Mouse (Mus musculus) midbrain, embryonic 12.5 days (tissue): ENCODE data around the gene 4933402N03Rik. TPM values are rescaled to one million over a fixed set of nuclear protein-coding genes. Genes with fewer than 3 reads are reported as not detected.

Source experiments
- ATAC-seq: fragments of 200-750 bp; cut with Nextera tagmentation; 2 replicates; pipeline ENCODE4 v1.8.0; 2017; ENCODE audit warnings: low read depth, moderate TSS enrichment, moderate library complexity; ENCODE audit not compliant: low FRiP score
- H3K27ac ChIP-seq: fragments of 300-500 bp; sonication (generic); replicated peaks from 2 replicates; pipeline ENCODE4 v1.5.1; 2016; ENCODE audit warnings: mild to moderate bottlenecking
- H3K27me3 ChIP-seq: fragments of 300-500 bp; sonication (generic); 2 replicates; pipeline ENCODE4 v1.6.1; 2016; ENCODE audit warnings: mild to moderate bottlenecking
- H3K36me3 ChIP-seq: fragments of 300-500 bp; sonication (generic); 2 replicates; pipeline ENCODE4 v1.6.1; 2016
- H3K4me1 ChIP-seq: fragments of 300-500 bp; sonication (generic); 2 replicates; pipeline ENCODE4 v1.6.1; 2016
- H3K4me2 ChIP-seq: fragments of 300-500 bp; sonication (generic); replicated peaks from 2 replicates; pipeline ENCODE4 v1.6.1; 2016; ENCODE audit warnings: mild to moderate bottlenecking, moderate library complexity
- H3K4me3 ChIP-seq: fragments of 300-500 bp; sonication (generic); 2 replicates; pipeline ENCODE4 v1.5.1; 2016; ENCODE audit warnings: mild to moderate bottlenecking
- H3K9ac ChIP-seq: fragments of 300-500 bp; sonication (generic); replicated peaks from 2 replicates; pipeline ENCODE4 v1.6.1; 2016; ENCODE audit warnings: mild to moderate bottlenecking, moderate library complexity
- H3K9me3 ChIP-seq: fragments of 300-500 bp; sonication (generic); 2 replicates; pipeline ENCODE4 v1.6.1; 2016; ENCODE audit warnings: mild to moderate bottlenecking
- WGBS: fragments of 180-500 bp; shearing (Covaris S2); methylation state at CpG from one replicate; pipeline ENCODE4 v1.1.7; 2016; 5-methylcytosine and 5-hydroxymethylcytosine counted together
- polyA plus RNA-seq: library from polyadenylated mRNA; unstranded; fragments of >200 nt; fragmentation: Nextera tagmentation; extraction: Ambion mirVana; gene quantifications from 2 replicates; pipeline ENCODE4 v1.2.1, GENCODE M21; 2016

4933402N03Rik gene
- not detected in 2 replicates for polyA plus RNA-seq

DNA sequence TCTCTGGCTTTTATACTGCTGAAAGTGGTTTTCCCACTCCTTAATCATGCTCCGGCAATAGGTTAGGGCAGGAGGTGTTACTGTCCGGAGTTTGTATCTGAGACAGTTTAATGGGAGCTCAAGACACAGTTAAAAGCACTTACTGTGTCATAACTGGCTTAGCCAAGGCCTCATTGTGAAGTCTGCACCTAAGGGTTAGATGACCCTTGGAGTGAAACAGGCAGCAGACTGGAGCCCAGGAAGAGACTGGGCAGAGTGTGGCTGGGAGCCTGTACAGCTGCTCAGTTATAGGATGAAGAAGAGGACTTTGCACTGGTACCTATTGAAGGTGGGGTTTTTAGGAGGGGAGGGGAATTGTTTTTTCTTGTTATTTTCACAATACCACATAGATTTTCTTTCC is at the start of gene 4933402N03Rik:
Gene 4933402N03Rik (minus strand): TSS at position 101 of the 400 bp plus-strand sequence.
- no peaks in the 10 kb centered on the region for H3K36me3 ChIP-seq
- ATAC-seq = no peak
- no peaks in the 10 kb centered on the region for H3K27me3 ChIP-seq
- no peaks in the 10 kb centered on the region for H3K9me3 ChIP-seq
- H3K27ac ChIP-seq = no peak within 1 kb of the TSS
- no peak within 1 kb of the TSS for H3K4me2 ChIP-seq
- no peaks in the 10 kb centered on the region for H3K4me1 ChIP-seq
- H3K4me3 ChIP-seq = no peak within 1 kb of the TSS
- 90% methylated on average over 2 of the region's 2 CpGs for WGBS
- no peak within 1 kb of the TSS for H3K9ac ChIP-seq

DNA sequence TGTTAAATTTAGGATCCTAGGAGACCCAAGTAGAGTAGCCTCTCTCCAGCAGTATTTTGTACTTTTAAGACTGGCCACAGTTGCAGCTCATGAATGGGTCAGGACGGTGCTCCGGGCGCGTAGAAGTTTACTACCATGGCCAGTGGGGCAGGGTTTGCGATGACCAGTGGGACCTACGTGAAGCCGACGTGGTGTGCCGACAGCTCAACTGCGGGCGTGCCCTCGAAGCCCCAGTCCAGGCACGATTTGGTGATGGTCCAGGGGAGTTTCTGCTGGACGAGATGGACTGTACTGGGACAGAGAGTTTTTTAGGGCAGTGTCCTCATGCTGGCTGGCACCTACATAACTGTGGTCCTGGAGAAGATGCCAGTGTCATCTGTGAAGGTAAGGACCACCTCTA is 41.9 kb upstream of the 4933402N03Rik start:
- Histone ChIP-seq H3K4me3 (no peak overlapping the region), H3K4me2 (no peak overlapping the region), H3K9ac (no peak overlapping the region), H3K36me3 (no peaks in the 10 kb centered on the region), H3K27ac (no peak overlapping the region), H3K4me1 (no peaks in the 10 kb centered on the region), H3K27me3 (no peaks in the 10 kb centered on the region), H3K9me3 (no peaks in the 10 kb centered on the region)
- WGBS = 97% methylated on average over 14 of the region's 14 CpGs
- no peak for ATAC-seq

DNA sequence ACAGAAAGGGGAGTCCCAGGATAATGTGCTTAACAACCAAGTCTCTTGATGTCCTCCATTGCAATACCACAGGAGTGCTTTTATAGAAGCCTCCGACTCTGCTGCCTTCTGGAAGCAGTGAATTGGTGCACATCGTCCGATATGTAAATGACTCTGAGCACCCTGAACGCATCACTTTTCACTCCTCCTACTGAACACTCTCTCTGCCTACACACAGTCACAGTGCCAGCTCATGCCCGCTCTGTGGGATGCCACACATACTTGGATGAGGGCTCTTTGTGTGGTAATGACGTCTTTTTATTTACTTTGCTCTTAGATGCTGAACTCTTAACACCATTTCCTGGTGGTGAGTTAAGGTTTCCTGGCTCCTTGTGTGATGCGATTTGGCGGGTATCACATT is 40.9 kb upstream of the 4933402N03Rik start:
- no peak for ATAC-seq
- H3K27me3 ChIP-seq = no peaks in the 10 kb centered on the region
- no peaks in the 10 kb centered on the region for H3K36me3 ChIP-seq
- no peak overlapping the region for H3K4me2 ChIP-seq
- 82% methylated on average over 8 of the region's 8 CpGs for WGBS
- H3K4me1 ChIP-seq = no peaks in the 10 kb centered on the region
- H3K9ac ChIP-seq = no peak overlapping the region
- H3K4me3 ChIP-seq = no peak overlapping the region
- no peaks in the 10 kb centered on the region for H3K9me3 ChIP-seq
- no peak overlapping the region for H3K27ac ChIP-seq

DNA sequence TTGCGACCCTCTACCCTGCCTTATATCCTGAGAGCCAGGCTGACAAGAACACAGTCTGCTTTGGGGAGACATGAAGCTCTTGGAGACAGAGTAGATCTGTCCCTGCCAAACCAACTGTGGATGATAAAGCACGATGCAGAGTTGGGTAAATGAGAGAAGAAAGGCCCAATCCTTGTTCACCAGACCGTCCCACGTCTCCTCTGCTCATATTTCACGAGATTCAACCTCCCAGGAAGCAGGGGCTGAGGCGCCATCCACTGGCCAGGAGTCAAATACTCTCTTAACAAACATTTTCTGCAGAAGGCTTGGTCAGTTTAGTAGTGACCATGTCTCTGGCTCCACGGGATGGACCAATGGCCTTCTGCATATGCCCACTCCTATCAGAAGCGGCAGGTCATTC is 38.2 kb upstream of the 4933402N03Rik start:
- no peak for ATAC-seq
- no peaks in the 10 kb centered on the region for H3K36me3 ChIP-seq

GRCm38 (mm10) chr7:131182685-131183084 is 36.6 kb upstream of the 4933402N03Rik start:
- H3K4me2 ChIP-seq = no peak overlapping the region
- H3K36me3 ChIP-seq = no peaks in the 10 kb centered on the region
- H3K4me3 ChIP-seq = no peak overlapping the region
- H3K9ac ChIP-seq = no peak overlapping the region
- no peak for ATAC-seq
- H3K4me1 ChIP-seq = no peaks in the 10 kb centered on the region
- 35% methylated on average over 4 of the region's 4 CpGs for whole genome bisulfite sequencing
- no peak overlapping the region for H3K27ac ChIP-seq
- H3K27me3 ChIP-seq = no peaks in the 10 kb centered on the region
- no peaks in the 10 kb centered on the region for H3K9me3 ChIP-seq

More for the DNA sequence above, 38.2 kb upstream of the 4933402N03Rik start:
- 73% methylated on average over 8 of the region's 8 CpGs for WGBS
- H3K4me1 ChIP-seq = no peaks in the 10 kb centered on the region
- no peak overlapping the region for H3K4me3 ChIP-seq
- H3K9me3 ChIP-seq = no peaks in the 10 kb centered on the region
- no peak overlapping the region for H3K27ac ChIP-seq
- no peaks in the 10 kb centered on the region for H3K27me3 ChIP-seq
- H3K9ac ChIP-seq = no peak overlapping the region
- no peak overlapping the region for H3K4me2 ChIP-seq

DNA sequence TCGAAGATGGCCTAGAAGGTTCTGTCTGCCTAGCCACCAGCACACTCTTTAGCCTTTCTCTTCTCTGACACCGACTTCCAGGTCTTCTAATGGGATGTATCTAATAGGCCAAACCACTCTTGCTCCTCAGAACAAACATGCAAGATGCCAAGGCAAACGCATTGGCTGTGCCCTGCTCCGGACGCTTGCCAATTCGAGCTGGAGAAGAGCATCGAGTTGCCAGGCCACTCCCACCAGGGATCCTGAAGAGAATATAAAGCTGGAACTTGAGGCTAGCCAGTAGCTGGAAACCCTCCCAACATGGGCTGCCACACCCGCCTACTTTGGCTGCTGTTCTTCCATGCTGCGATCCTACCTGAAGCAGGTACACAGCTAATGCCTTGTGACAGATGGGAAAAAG is 28.0 kb upstream of the 4933402N03Rik start, which contains the start of gene 5430419D17Rik:
Gene 5430419D17Rik (plus strand): TSS at position 282 of the 400 bp plus-strand sequence.
- ATAC-seq = no peak
- Histone ChIP-seq H3K36me3 (no peaks in the 10 kb centered on the region), H3K27me3 (no peaks in the 10 kb centered on the region), H3K4me1 (no peaks in the 10 kb centered on the region), H3K4me2 (no peak within 1 kb of the TSS), H3K9me3 (no peaks in the 10 kb centered on the region), H3K27ac (no peak within 1 kb of the TSS), H3K9ac (no peak within 1 kb of the TSS), H3K4me3 (no peak within 1 kb of the TSS)
- WGBS = 89% methylated on average over 9 of the region's 9 CpGs

- H3K9ac ChIP-seq = no peak overlapping the region
- H3K4me2 ChIP-seq = no peak overlapping the region
- H3K27me3 ChIP-seq = no peaks in the 10 kb centered on the region
- no peak for ATAC-seq
- no peaks in the 10 kb centered on the region for H3K36me3 ChIP-seq
- no peak overlapping the region for H3K4me3 ChIP-seq
- no peaks in the 10 kb centered on the region for H3K9me3 ChIP-seq
- no peak overlapping the region for H3K27ac ChIP-seq
- no peaks in the 10 kb centered on the region for H3K4me1 ChIP-seq
- 73% methylated on average over 2 of the region's 2 CpGs for WGBS
Measured at GRCm38 (mm10) chr7:131169099-131169498, 23.0 kb upstream of the 4933402N03Rik start.

- no peak overlapping the region for H3K27ac ChIP-seq
- no peaks in the 10 kb centered on the region for H3K9me3 ChIP-seq
- ATAC-seq = no peak
- 68% methylated on average over 3 of the region's 3 CpGs for WGBS
- H3K4me2 ChIP-seq = no peak overlapping the region
- no peak overlapping the region for H3K9ac ChIP-seq
- no peak overlapping the region for H3K4me3 ChIP-seq
- H3K27me3 ChIP-seq = no peaks in the 10 kb centered on the region
- H3K36me3 ChIP-seq = no peaks in the 10 kb centered on the region
- no peaks in the 10 kb centered on the region for H3K4me1 ChIP-seq
Measured at GRCm38 (mm10) chr7:131167771-131168170, 21.7 kb upstream of the 4933402N03Rik start.

DNA sequence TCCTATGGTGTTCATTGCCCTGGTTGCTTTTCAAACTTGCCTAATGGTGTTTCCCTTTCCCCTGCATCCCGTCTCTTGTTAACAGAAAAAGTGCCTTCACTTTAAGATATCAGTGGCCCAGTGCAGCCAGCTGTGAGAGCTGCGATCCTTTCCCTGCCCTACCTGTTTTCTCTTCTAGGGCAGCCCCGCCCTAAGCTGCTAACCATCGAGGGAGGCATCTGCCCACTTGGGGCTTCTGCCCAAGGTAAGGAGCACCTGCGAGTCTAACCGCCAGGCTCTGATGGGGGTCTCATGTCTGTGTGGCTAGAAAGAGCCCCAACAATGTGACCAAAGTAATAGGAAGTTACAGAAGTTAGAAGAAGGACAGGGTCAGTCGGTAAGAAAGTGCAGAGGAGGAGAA is 16.1 kb upstream of the 4933402N03Rik start:
- WGBS = 71% methylated on average over 7 of the region's 7 CpGs
- H3K4me2 ChIP-seq = no peak overlapping the region

DNA sequence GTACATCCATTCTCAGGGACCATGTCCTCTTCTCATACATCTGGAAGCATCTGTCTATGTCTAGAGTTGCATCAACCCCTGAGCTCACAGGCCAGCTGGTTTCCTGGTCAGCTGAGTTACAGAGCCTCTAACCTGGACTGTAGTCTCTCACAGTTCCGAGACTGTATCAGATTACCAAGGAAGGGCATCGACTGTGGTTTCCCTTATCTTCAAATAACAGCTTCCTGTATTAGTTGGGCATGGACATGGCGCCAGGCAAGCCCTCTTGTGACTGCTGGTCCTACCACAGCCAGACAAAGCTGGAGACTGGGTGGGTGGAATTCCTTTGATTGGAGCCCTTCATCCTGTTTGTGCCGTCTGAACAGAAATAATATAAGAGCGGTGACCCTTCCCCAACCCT is 6.9 kb upstream of the 4933402N03Rik start:
- Histone ChIP-seq H3K9ac (no peak overlapping the region), H3K4me3 (no peak overlapping the region), H3K9me3 (no peaks in the 10 kb centered on the region), H3K4me1 (no peaks in the 10 kb centered on the region), H3K27ac (no peak overlapping the region), H3K27me3 (no peaks in the 10 kb centered on the region), H3K36me3 (no peaks in the 10 kb centered on the region), H3K4me2 (no peak overlapping the region)
- ATAC-seq = no peak
- WGBS = 85% methylated on average over 5 of the region's 5 CpGs

More for the DNA sequence above, 16.1 kb upstream of the 4933402N03Rik start:
- no peaks in the 10 kb centered on the region for H3K4me1 ChIP-seq
- no peak for ATAC-seq
- H3K9ac ChIP-seq = no peak overlapping the region
- H3K36me3 ChIP-seq = no peaks in the 10 kb centered on the region
- H3K4me3 ChIP-seq = no peak overlapping the region
- no peaks in the 10 kb centered on the region for H3K27me3 ChIP-seq
- no peaks in the 10 kb centered on the region for H3K9me3 ChIP-seq
- no peak overlapping the region for H3K27ac ChIP-seq

DNA sequence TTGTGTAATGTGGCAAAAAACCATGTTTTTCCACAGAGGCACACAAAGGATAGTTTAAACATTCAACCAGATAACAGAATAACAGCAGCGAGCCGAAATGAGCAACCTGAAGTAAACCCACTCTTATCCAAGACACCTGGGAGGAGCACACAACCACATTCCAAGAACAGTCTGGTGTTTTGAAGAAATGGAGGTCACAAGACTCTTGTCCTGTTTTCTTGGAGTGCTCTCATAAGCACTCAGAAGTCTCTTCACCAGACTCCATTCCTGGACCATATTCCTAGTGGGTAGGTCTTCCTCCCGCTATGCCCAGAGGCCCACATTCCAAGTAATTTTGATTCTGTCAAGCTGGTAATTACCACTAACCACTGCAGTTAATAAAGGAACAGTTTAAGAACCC is 4.1 kb upstream of the 4933402N03Rik start:
- H3K36me3 ChIP-seq = no peaks in the 10 kb centered on the region
- ATAC-seq = no peak
- H3K27me3 ChIP-seq = no peaks in the 10 kb centered on the region
- no peak overlapping the region for H3K4me2 ChIP-seq
- H3K9me3 ChIP-seq = no peaks in the 10 kb centered on the region
- no peak overlapping the region for H3K27ac ChIP-seq
- H3K4me1 ChIP-seq = no peaks in the 10 kb centered on the region
- H3K9ac ChIP-seq = no peak overlapping the region
- H3K4me3 ChIP-seq = no peak overlapping the region
- WGBS = 89% methylated on average over 3 of the region's 3 CpGs

GRCm38 (mm10) chr7:131133181-131133580 is 12.9 kb downstream of the 4933402N03Rik start:
- Histone ChIP-seq H3K4me1 (no peaks in the 10 kb centered on the region), H3K9me3 (no peaks in the 10 kb centered on the region), H3K27ac (no peak overlapping the region), H3K4me2 (no peak overlapping the region), H3K36me3 (no peaks in the 10 kb centered on the region), H3K27me3 (no peaks in the 10 kb centered on the region), H3K9ac (no peak overlapping the region), H3K4me3 (no peak overlapping the region)
- 82% methylated on average over 3 of the region's 3 CpGs for WGBS
- no peak for ATAC-seq

GRCm38 (mm10) chr7:131130021-131130420 is 16.1 kb downstream of the 4933402N03Rik start:
- Histone ChIP-seq H3K36me3 (no peaks in the 10 kb centered on the region), H3K4me3 (no peak overlapping the region), H3K9ac (no peak overlapping the region), H3K9me3 (no peaks in the 10 kb centered on the region), H3K4me2 (no peak overlapping the region), H3K4me1 (no peaks in the 10 kb centered on the region), H3K27me3 (no peaks in the 10 kb centered on the region), H3K27ac (no peak overlapping the region)
- 84% methylated on average over 12 of the region's 12 CpGs for WGBS
- ATAC-seq = no peak
